Mouse (Mus musculus) hematopoietic multipotent progenitor cell, adult 10-12 weeks (in vitro differentiated cells): Measurements from ENCODE around the gene Hirip3. TPM values are rescaled to one million over a fixed set of nuclear protein-coding genes. Genes with fewer than 3 reads are reported as not detected.

ENCODE experiments used
- polyA plus RNA-seq: library from polyadenylated mRNA; stranded (reverse); fragments of >175 nt; gene quantifications from 2 replicates; pipeline ENCODE4 v1.2.3, GENCODE M21; 2012; ENCODE audit warnings: low replicate concordance

The Hirip3 gene
- polyA plus RNA-seq, result 46.3 and 48.6 TPM in 2 replicates

GRCm38 (mm10) chr7:126861429-126862130 lies at the start of gene Hirip3:
TSS of gene Hirip3 (plus strand) at chr7:126861972.

GRCm38 (mm10) chr7:126831539-126831938 lies 30.2 kb upstream of the Hirip3 start, which contains the start of gene 4930451I11Rik:
TSS of gene 4930451I11Rik (minus strand) at chr7:126831639.

GRCm38 (mm10) chr7:126847116-126847420 lies 14.7 kb upstream of the Hirip3 start, which contains the start of gene Doc2a:
TSS of gene Doc2a (plus strand) at chr7:126847416.

GRCm38 (mm10) chr7:126862147-126862784 lies 494 bp downstream of the Hirip3 start, which contains the start of gene Ino80e:
TSS of gene Ino80e (minus strand) at chr7:126862377.

GRCm38 (mm10) chr7:126884286-126885164 lies 22.8 kb downstream of the Hirip3 start, which contains the start of gene Taok2:
TSS of gene Taok2 (minus strand) at chr7:126884703.

Other genes starting within 250 kb of the Hirip3 start
- 4.9 and 6.8 TPM in 2 replicates for gene Nupr1, start 231.1 kb upstream of the Hirip3 start, polyA plus RNA-seq
- 27.1 and 73.0 TPM in 2 replicates for gene Sgf29, start 212.7 kb upstream of the Hirip3 start, polyA plus RNA-seq
- 0.25 and 2.0 TPM in 2 replicates for gene Sult1a1, start 185.5 kb upstream of the Hirip3 start, polyA plus RNA-seq
- 85.0 and 156 TPM in 2 replicates for gene Bola2, start 166.6 kb upstream of the Hirip3 start, polyA plus RNA-seq
- gene Slx1b, start 166.2 kb upstream of the Hirip3 start, polyA plus RNA-seq, result 3.1 and 7.3 TPM in 2 replicates
- 2,019 and 2,208 TPM in 2 replicates for gene Coro1a, start 154.2 kb upstream of the Hirip3 start, polyA plus RNA-seq
- 116 and 131 TPM in 2 replicates for gene Mapk3, start 102.4 kb upstream of the Hirip3 start, polyA plus RNA-seq
- 2.9 and 4.6 TPM in 2 replicates for gene Gdpd3, start 95.6 kb upstream of the Hirip3 start, polyA plus RNA-seq
- 614 and 1,558 TPM in 2 replicates for gene Ypel3, start 85.0 kb upstream of the Hirip3 start, polyA plus RNA-seq
- gene Tbx6, start 80.5 kb upstream of the Hirip3 start, polyA plus RNA-seq, result 20.6 and 32.8 TPM in 2 replicates
- gene Ppp4c, start 69.5 kb upstream of the Hirip3 start, polyA plus RNA-seq, result 144 and 186 TPM in 2 replicates
- 0.18 TPM in 1 of 2 replicates, not detected in the other for gene Fam57b, start 64.3 kb upstream of the Hirip3 start, polyA plus RNA-seq
- not detected in 2 replicates for gene 4930451I11Rik, start 30.3 kb upstream of the Hirip3 start, polyA plus RNA-seq
- gene Doc2a, start 14.6 kb upstream of the Hirip3 start, polyA plus RNA-seq, result not detected in 2 replicates
- 411 and 521 TPM in 2 replicates for gene Ino80e, start 405 bp downstream of the Hirip3 start, polyA plus RNA-seq
- gene Taok2, start 22.7 kb downstream of the Hirip3 start, polyA plus RNA-seq, result 190 and 438 TPM in 2 replicates
- gene Tmem219, start 60.9 kb downstream of the Hirip3 start, polyA plus RNA-seq, result 94.2 and 130 TPM in 2 replicates
- gene Kctd13, start 66.9 kb downstream of the Hirip3 start, polyA plus RNA-seq, result 30.5 and 84.4 TPM in 2 replicates
- not detected in 2 replicates for gene Asphd1, start 87.6 kb downstream of the Hirip3 start, polyA plus RNA-seq
- 2.3 and 3.7 TPM in 2 replicates for gene Sez6l2, start 88.6 kb downstream of the Hirip3 start, polyA plus RNA-seq
- 122 and 191 TPM in 2 replicates for gene Cdipt, start 113.9 kb downstream of the Hirip3 start, polyA plus RNA-seq
- 0.29 and 0.57 TPM in 2 replicates for gene Cdiptos, start 114.1 kb downstream of the Hirip3 start, polyA plus RNA-seq
- 41.4 and 44.2 TPM in 2 replicates for gene Mvp, start 152.6 kb downstream of the Hirip3 start, polyA plus RNA-seq
- gene Pagr1b, start 154.5 kb downstream of the Hirip3 start, polyA plus RNA-seq, result 2.3 and 8.3 TPM in 2 replicates
- gene Pagr1a, start 155.4 kb downstream of the Hirip3 start, polyA plus RNA-seq, result 4.2 and 54.7 TPM in 2 replicates
- gene Gm42742, start 159.1 kb downstream of the Hirip3 start, polyA plus RNA-seq, result 120 and 325 TPM in 2 replicates
- 1.7 and 5.9 TPM in 2 replicates for gene Prrt2, start 159.2 kb downstream of the Hirip3 start, polyA plus RNA-seq
- gene Maz, start 165.1 kb downstream of the Hirip3 start, polyA plus RNA-seq, result 317 and 823 TPM in 2 replicates
- 2.6 and 9.1 TPM in 2 replicates for gene Kif22, start 180.5 kb downstream of the Hirip3 start, polyA plus RNA-seq
- 0.27 TPM in 1 of 2 replicates, not detected in the other for gene Zg16, start 225.4 kb downstream of the Hirip3 start, polyA plus RNA-seq
- gene AI467606, start 229.4 kb downstream of the Hirip3 start, polyA plus RNA-seq, result 271 and 357 TPM in 2 replicates